Mouse (Mus musculus) lung, embryonic 14.5 days (tissue): Measurements from ENCODE around the gene Zdhhc1. TPM values are rescaled to one million over a fixed set of nuclear protein-coding genes. Genes with fewer than 3 reads are reported as not detected.
A peak's percentile ranks its signal among the peaks of the same experiment; 100 is the strongest.

Experiments used
- ATAC-seq: fragments of 200-750 bp; cut with Nextera tagmentation; 2 replicates; pipeline ENCODE4 v1.8.0; 2017; ENCODE audit warnings: mild to moderate bottlenecking, moderate TSS enrichment, moderate library complexity; ENCODE audit not compliant: insufficient read depth
- DNase-seq: peaks from one replicate; pipeline ENCODE4 v3.0.0-alpha.2; 2015
- H3K27ac ChIP-seq: fragments of 300-500 bp; sonication (generic); 2 replicates; pipeline ENCODE4 v1.5.1; 2014; ENCODE audit warnings: low read depth, mild to moderate bottlenecking, moderate library complexity
- H3K27me3 ChIP-seq: fragments of 300-500 bp; sonication (generic); 2 replicates; pipeline ENCODE4 v1.6.1; 2014; ENCODE audit warnings: low read length, control low read depth; ENCODE audit not compliant: insufficient read depth
- H3K36me3 ChIP-seq: fragments of 300-500 bp; sonication (generic); 2 replicates; pipeline ENCODE4 v1.6.1; 2014; ENCODE audit warnings: control low read depth; ENCODE audit not compliant: insufficient read depth
- H3K4me1 ChIP-seq: fragments of 300-500 bp; sonication (generic); 2 replicates; pipeline ENCODE4 v1.6.1; 2014; ENCODE audit warnings: antibody characterized with exemption, control low read depth; ENCODE audit not compliant: insufficient read depth
- H3K4me2 ChIP-seq: fragments of 300-500 bp; sonication (generic); 2 replicates; pipeline ENCODE4 v1.6.1; 2014; ENCODE audit warnings: mild to moderate bottlenecking
- H3K4me3 ChIP-seq: fragments of 300-500 bp; sonication (generic); 2 replicates; pipeline ENCODE4 v1.5.1; 2014; ENCODE audit warnings: low read depth, low read length
- H3K9ac ChIP-seq: fragments of 300-500 bp; sonication (generic); 2 replicates; pipeline ENCODE4 v1.6.1; 2014
- H3K9me3 ChIP-seq: fragments of 300-500 bp; sonication (generic); 2 replicates; pipeline ENCODE4 v1.6.1; 2016; ENCODE audit warnings: low read depth, low read length, control low read depth
- CTCF ChIP-seq: IDR thresholded peaks from 2 replicates; pipeline ENCODE4 v1.5.1; 2016; ENCODE audit warnings: antibody characterized with exemption, low read depth
- WGBS: fragments of 180-500 bp; shearing (Covaris S2); extraction: QIAGEN DNeasy Blood & Tissue Kit; methylation state at CpG from one replicate; pipeline ENCODE4 v1.1.7; 2014; 5-methylcytosine and 5-hydroxymethylcytosine counted together
- polyA plus RNA-seq: library from polyadenylated mRNA; unstranded; fragments of >200 nt; fragmentation: Nextera tagmentation; extraction: Ambion mirVana; gene quantifications from 2 replicates; pipeline ENCODE4 v1.2.1, GENCODE M21; 2014

Gene Zdhhc1
- polyA plus RNA-seq, 1 experiment from 2014 or later = 41.9 TPM

GRCm38 (mm10) chr8:105527110-105527509, 30.4 kb upstream of the Zdhhc1 start:
- no peaks in the 10 kb centered on the region for H3K9me3 ChIP-seq
- ATAC-seq (no peak), DNase-seq (no peak)
- H3K4me3 ChIP-seq = no peak overlapping the region
- no peak overlapping the region for H3K27ac ChIP-seq
- H3K9ac ChIP-seq = no peak overlapping the region
- peaks cover 51% of the 10 kb centered on the region; the same call in 1 of the 2 replicates for H3K36me3 ChIP-seq
- no peaks in the 10 kb centered on the region for H3K27me3 ChIP-seq
- no peaks in the 10 kb centered on the region for H3K4me1 ChIP-seq
- H3K4me2 ChIP-seq = no peak overlapping the region
- WGBS = 80% methylated on average over 2 of the region's 2 CpGs
- TF ChIP-seq CTCF = no peak

GRCm38 (mm10) chr8:105522890-105523289, 26.2 kb upstream of the Zdhhc1 start:
- no peak overlapping the region for H3K4me2 ChIP-seq
- no peaks in the 10 kb centered on the region for H3K9me3 ChIP-seq
- no peak for TF ChIP-seq CTCF
- no peaks in the 10 kb centered on the region for H3K27me3 ChIP-seq
- peaks cover 23% of the 10 kb centered on the region for H3K4me1 ChIP-seq
- H3K36me3 ChIP-seq = peaks cover 29% of the 10 kb centered on the region; the same call in 1 of the 2 replicates
- ATAC-seq (no peak), DNase-seq (peak; percentile 39)
- H3K9ac ChIP-seq = no peak overlapping the region
- 35% methylated on average over 9 of the region's 9 CpGs for WGBS
- no peak overlapping the region for H3K4me3 ChIP-seq
- no peak overlapping the region for H3K27ac ChIP-seq

GRCm38 (mm10) chr8:105521995-105522769, 25.5 kb upstream of the Zdhhc1 start:
- DNase-seq = no peak
- H3K27me3 ChIP-seq = no peaks in the 10 kb centered on the region; the same call in 1 of the 2 replicates
- H3K36me3 ChIP-seq = peaks cover 29% of the 10 kb centered on the region; the same call in 1 of the 2 replicates
- H3K4me3 ChIP-seq = no peak overlapping the region
- ATAC-seq = no peak
- H3K27ac ChIP-seq = no peak overlapping the region
- H3K9me3 ChIP-seq = no peaks in the 10 kb centered on the region
- H3K9ac ChIP-seq = no peak overlapping the region
- 59% methylated on average over 21 of the region's 21 CpGs for WGBS
- no peak overlapping the region for H3K4me2 ChIP-seq
- peaks cover 24% of the 10 kb centered on the region for H3K4me1 ChIP-seq
- TF ChIP-seq CTCF = peak; percentile 39

GRCm38 (mm10) chr8:105521061-105521460, 24.4 kb upstream of the Zdhhc1 start:
- ATAC-seq = no peak
- TF ChIP-seq CTCF = no peak
- Histone ChIP-seq H3K4me3 (no peak overlapping the region), H3K4me1 (peaks cover 24% of the 10 kb centered on the region), H3K9me3 (no peaks in the 10 kb centered on the region), H3K4me2 (peak overlapping the region; percentile 99; the same call in 1 of the 2 replicates), H3K36me3 (peaks cover 25% of the 10 kb centered on the region; the same call in 1 of the 2 replicates), H3K27me3 (no peaks in the 10 kb centered on the region; the same call in 1 of the 2 replicates), H3K9ac (no peak overlapping the region), H3K27ac (no peak overlapping the region; the same call in 1 of the 2 replicates)
- DNase-seq = peak; percentile 21
- 10% methylated on average over 3 of the region's 3 CpGs for WGBS

- DNase-seq (peak; percentile 5), ATAC-seq (no peak)
- peaks cover 25% of the 10 kb centered on the region; the same call in 1 of the 2 replicates for H3K36me3 ChIP-seq
- TF ChIP-seq CTCF = no peak
- 19% methylated on average over 5 of the region's 5 CpGs for WGBS
- H3K27me3 ChIP-seq = no peaks in the 10 kb centered on the region; the same call in 1 of the 2 replicates
- no peak overlapping the region; the same call in 1 of the 2 replicates for H3K27ac ChIP-seq
- H3K9ac ChIP-seq = no peak overlapping the region; the same call in 1 of the 2 replicates
- no peaks in the 10 kb centered on the region for H3K9me3 ChIP-seq
- no peak overlapping the region for H3K4me3 ChIP-seq
- peaks cover 24% of the 10 kb centered on the region for H3K4me1 ChIP-seq
- peak overlapping the region; percentile 99 for H3K4me2 ChIP-seq
These were observed 23.8 kb upstream of the Zdhhc1 start for GRCm38 (mm10) chr8:105520521-105520920.

GRCm38 (mm10) chr8:105519591-105519990, 22.9 kb upstream of the Zdhhc1 start:
- 2% methylated on average over 2 of the region's 2 CpGs for WGBS
- Histone ChIP-seq H3K9me3 (no peaks in the 10 kb centered on the region), H3K4me3 (peak overlapping the region; percentile 59), H3K4me1 (peaks cover 24% of the 10 kb centered on the region), H3K27ac (no peak overlapping the region), H3K36me3 (peaks cover 15% of the 10 kb centered on the region; the same call in 1 of the 2 replicates), H3K4me2 (peak overlapping the region; percentile 99), H3K27me3 (no peaks in the 10 kb centered on the region; the same call in 1 of the 2 replicates), H3K9ac (peak overlapping the region; percentile 64; the same call in 1 of the 2 replicates)
- peak; percentile 59 for DNase-seq
- ATAC-seq = no peak
- no peak for TF ChIP-seq CTCF
